Mouse (Mus musculus): Measurements from ENCODE around the gene Fhl1. TPM values are rescaled to one million over a fixed set of nuclear protein-coding genes. Genes with fewer than 3 reads are reported as not detected.

Gene Fhl1
- total RNA-seq, 2 experiments from 2014 or later = 1,001 to 1,517 TPM

GRCm38 (mm10) chrX:56737848-56738554 is 6.4 kb downstream of the Fhl1 start:
- intact Hi-C loops (cut with DNase I; ENCODE audit: low total_unique reads) = loop anchor here (10.0 kb wide), 1 partner anchor 83 kb away; no protein-coding TSS in a partner anchor

DNA sequence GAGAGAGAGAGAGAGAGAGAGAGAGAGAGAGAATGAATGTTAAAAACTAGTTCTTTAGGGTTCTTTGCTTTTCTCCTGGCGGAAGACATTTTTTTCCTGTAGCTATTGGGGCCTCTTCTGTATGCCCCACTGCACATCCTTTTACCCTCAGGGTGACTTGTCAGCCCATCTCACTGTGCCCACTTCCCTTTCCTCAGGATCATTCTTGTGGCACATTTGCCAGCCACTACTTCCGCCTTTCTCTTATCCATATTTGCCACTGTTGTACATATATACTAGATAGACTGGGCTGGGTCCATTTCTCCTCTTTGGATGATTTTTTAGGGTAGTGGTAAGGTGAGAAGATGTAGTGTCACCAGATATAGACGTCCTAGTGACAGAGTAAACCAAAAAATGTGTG is 9.8 kb downstream of the Fhl1 start:
- DNase-seq = no peak
- intact Hi-C loops (cut with DNase I; ENCODE audit: low total_unique reads) = no loop called here

More at GRCm38 (mm10) chrX:56737848-56738554, 6.4 kb downstream of the Fhl1 start:
- no peak for DNase-seq

DNA sequence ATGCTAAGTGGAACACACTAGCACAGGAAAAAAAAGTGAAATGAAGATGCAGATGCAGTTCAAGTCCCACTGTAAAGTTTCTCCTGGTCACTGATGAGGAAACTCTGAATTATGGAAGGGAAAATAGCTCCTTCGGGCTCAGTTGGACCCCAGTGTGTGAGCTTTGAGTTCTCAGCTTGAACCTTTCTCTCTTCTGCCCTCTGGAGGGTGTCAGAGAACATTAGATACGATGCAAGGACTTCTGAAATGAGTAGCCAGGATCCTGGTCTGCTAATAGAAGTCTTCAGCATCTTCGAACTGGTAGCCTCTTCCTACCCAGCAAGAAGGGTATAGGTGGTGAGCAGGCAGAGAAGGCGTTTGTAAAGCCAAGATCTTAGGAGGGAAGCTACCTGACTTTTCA is 19.9 kb downstream of the Fhl1 start:
- no peak for DNase-seq
- intact Hi-C loops (cut with DNase I; ENCODE audit: low total_unique reads) = no loop called here

DNA sequence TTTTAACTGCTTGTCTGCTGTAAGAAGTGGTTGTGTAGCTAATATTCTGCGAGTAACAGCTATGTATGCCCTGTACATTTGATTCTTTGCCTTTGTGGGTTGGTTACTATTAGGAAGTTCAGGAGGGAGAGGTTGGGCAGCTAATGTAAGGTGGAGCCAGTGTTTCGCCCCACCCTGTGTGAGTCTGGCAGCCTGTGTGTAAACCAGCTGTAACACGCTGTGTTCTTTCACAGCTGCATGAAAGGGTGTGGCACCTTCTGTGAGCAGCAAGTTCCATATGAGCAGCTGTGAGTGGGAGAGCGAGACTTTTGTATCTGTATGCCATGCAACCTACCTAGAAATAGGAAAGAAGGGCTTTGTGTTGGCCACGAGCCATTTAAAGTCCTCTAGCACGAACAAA is 20.6 kb downstream of the Fhl1 start:
- intact Hi-C loops (cut with DNase I; ENCODE audit: low total_unique reads) = no loop called here
- no peak for DNase-seq

DNA sequence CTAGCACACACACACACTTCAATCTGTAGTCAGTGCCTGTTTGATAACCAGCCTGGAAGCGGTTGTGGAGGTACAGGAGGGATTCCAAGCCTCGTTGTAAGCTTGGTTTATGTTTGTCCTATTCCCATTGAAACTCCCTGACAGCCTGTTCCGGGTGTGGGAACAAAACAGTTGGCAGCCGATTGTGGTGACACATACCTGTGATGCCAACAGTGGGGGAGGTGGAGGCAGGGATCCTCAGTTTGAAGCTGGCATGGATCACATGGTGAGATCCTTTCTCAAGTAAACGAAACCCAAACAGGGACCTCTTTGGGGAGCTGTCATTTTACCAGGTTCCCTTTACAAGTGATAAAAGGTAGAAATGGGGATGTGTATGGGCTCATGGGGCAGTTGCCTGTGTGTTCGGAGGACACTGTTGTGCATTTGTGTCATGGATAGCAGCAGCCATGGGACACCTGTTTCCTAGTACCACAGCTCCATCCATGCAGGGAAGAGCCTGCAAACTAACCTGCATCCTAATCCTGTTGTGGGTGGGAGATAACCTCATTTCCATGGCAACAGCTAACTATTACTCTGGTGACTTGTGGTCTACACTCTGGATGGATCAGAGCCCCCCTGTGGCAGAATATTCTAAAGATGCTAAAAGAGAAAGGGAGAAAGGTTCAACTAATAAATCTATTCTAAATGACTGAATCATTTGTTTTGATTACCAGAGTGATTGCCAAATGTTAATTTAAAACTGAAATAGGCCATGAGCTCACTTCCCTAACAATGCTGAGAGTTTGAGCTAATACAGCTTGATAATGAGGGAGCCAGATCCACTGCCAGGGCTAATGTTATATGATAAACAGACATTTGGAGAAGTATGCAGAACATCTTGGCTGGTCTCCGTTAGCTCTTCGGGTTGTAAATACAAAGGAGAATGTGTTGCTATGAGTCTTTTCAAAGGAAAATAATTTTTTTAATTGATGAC is 22.0 kb downstream of the Fhl1 start:
- DNase-seq = no peak
- intact Hi-C loops (cut with DNase I; ENCODE audit: low total_unique reads) = loop anchor here (2.0 kb wide), 1 partner anchor 37 kb away; no protein-coding TSS in a partner anchor

DNA sequence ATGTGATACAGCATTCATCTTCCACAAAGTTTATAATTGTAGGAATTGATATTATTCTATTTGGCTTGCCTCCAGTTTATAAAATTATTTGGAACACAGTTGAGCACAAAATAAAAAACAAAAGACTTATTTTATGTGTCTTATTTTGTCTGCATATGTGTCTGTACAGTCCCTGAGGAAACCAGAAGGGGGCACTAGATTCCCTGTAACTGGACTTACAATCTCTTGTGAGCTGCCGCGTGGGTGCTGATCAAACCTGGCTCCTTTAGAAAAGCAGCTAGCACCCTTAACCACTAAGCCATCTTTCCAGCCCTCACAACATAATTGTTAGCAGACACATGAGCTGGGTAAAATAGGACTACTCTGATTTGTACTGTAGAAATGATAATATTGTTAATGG is 24.1 kb downstream of the Fhl1 start:
- peak; percentile 32 for DNase-seq
- intact Hi-C loops (cut with DNase I; ENCODE audit: low total_unique reads) = loop anchor here (2.0 kb wide), 1 partner anchor 35 kb away; no protein-coding TSS in a partner anchor

- DNase-seq = no peak
- intact Hi-C loops (cut with DNase I; ENCODE audit: low total_unique reads) = no loop called here
Measured at GRCm38 (mm10) chrX:56756352-56756751, 24.8 kb downstream of the Fhl1 start.

DNA sequence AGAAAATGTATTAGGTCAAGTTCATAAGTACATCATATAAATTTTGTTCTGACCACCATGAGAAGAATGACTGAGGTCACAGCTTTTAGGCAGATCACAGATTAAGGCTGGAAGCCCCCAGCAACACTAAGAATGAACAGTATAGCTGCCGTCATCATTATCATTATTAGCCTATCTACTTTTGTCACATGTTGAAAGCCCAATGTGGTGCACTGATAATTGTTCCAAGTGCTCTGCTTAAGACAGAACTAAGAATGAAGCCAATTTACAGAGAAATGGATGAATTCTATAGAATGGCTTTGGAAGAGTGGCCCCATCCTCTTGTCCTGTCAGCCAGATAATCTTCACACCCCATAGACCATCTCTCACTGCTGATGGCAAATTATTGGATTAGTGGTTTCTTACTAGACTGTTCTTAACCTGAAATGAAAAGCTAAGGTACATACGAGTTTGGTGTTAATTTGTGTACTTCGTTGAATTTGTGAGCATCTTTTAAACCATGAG is 28.7 kb downstream of the Fhl1 start:
- no peak for DNase-seq
- intact Hi-C loops (cut with DNase I; ENCODE audit: low total_unique reads) = no loop called here

GRCm38 (mm10) chrX:56769838-56770237 is 38.3 kb downstream of the Fhl1 start:
- DNase-seq = no peak
- intact Hi-C loops (cut with DNase I; ENCODE audit: low total_unique reads) = no loop called here

DNA sequence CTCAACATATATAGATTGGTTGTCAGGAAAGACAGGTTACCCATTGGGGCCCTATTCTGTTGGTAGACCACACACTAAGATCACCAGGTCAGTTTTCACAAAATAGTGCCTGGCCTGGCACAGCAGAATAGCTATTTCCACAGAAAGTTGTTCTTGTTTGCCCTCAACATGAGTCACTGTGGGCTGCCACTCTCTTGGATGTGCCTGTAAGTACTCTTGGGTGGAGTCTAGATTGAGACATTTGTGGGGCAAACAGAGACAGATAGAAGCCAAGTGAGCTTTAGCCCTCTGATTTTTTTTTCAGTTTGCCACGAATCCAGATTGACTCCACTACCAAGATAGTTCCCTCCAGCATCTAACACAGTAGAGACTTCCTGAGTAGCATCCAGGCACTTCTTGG is 40.2 kb downstream of the Fhl1 start:
- intact Hi-C loops (cut with DNase I; ENCODE audit: low total_unique reads) = no loop called here
- no peak for DNase-seq

GRCm38 (mm10) chrX:56773329-56773728 is 41.7 kb downstream of the Fhl1 start:
- no peak for DNase-seq
- intact Hi-C loops (cut with DNase I; ENCODE audit: low total_unique reads) = no loop called here

DNA sequence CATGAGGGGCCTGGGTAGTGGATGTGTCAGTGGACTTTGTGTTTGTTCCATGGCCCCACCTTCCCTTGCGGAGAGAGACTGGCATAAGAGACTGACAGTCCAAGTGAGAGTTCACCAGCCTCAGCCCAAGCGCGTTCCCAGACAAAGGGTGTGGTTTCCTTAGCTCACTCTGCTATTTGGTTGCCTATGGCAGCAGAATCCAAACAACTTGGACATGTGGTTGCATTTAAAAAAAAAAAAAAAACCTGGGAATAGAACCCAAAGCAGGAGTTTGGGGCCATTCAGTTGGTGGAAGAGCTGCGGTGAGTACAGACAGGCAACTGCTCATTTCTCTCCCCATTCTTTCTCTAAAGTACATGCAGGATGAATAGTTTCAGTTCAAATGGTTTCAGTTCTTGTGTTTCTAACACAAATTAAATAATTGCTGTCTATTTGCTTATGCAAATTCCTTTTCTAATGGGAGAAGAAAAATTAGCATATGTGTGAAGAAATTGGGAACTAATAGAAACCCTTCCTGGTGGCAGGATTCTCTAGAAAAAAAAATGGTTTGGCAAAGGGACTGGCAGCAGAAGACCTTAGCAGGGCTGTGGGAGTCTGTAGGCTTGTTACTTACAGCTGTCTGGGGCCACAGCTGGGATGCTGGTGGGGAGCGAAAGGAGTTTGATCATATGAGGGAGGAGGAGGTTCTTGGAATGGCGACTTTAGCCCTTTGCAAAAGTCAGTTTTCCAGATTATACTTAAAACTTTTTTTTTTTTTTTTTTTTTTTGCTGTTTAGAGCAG is 54.9 kb downstream of the Fhl1 start:
- DNase-seq = no peak
- intact Hi-C loops (cut with DNase I; ENCODE audit: low total_unique reads) = no loop called here

DNA sequence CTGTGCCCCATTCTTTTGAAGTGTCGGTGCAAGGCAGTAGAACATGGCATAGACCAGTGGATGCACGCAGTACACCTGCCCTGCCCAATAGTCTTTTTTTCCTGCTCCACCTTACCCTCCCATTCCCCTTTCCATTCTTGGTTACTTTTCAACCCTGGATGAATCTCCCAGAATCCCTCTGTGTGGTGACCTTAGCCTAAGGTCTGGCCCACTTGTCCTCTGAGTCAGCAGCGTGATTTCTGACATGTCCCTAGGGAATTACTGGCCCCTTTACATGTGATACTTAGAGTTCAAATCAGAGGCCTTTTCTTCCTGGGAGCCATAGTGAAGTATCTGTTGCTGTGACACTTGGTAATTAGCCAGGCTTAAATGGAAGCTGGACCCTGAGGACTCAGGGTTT is 55.9 kb downstream of the Fhl1 start:
- no peak for DNase-seq
- intact Hi-C loops (cut with DNase I; ENCODE audit: low total_unique reads) = no loop called here

GRCm38 (mm10) chrX:56790591-56790990 is 59.0 kb downstream of the Fhl1 start:
- DNase-seq = no peak
- intact Hi-C loops (cut with DNase I; ENCODE audit: low total_unique reads) = loop anchor here (2.0 kb wide), 1 partner anchor 36 kb away; no protein-coding TSS in a partner anchor

DNA sequence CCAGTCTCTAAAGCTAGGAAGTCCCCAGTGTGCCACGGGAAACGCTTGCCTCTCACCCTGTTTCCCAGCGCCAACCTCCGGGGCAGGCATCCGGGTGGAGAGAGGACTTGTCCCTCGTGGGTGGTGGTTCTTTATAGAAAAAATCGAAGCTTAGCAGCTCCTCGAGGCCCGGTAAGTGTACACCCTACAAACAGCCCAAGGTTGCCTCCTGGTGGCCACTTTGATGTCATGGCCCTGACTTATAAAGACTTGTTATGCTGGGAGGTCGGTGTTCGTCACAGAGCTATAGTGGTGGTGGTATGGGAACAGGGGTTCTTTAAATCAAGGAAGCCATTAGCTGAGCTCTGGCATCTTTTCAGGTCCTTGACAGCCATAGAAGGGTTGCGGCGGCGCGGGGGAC is 59.7 kb downstream of the Fhl1 start:
- peak; percentile 55 for DNase-seq
- intact Hi-C loops (cut with DNase I; ENCODE audit: low total_unique reads) = loop anchor here (2.0 kb wide), 1 partner anchor 36 kb away; no protein-coding TSS in a partner anchor

DNA sequence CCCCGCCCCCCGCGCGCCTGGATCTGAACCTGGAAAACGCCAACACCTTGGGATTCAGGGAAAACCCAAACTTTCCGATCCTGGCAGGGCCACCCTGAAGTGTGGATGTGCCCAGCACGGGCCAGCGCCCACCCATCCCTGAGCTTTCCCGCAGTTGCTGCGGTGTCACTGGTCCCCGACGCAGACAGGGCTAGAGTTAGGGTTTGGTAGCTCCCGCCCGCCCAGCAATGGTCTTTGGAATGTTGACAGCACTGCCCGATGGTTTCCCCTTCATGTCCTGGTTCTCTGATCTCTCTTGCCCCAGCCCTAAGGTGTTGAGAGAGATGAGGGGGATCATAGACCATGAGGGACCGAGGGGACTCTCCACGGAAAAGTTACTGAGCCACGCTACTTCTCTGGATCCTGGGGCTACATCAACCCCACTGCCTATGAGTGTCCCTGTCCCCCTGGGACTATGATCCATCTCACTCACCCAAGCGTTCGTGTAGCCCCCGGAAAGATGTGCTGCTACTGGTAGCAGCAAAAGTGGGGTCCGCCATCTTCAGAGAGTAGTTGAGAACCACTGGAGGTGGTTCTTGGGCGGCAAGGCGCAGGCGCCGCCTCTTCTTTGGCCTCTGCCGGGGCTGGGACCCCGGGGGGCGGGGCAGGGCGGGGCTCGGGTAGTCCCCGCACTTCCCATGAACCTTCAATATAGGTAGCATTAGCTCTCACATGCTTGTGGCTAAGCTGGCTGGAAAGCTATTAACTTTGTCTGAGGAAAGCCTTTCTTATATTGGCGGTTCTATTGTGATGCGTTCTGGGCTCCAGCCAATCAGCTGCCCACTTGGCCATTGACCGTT is 90.4 kb downstream of the Fhl1 start, which contains the start of gene Map7d3:
TSS of gene Map7d3 (minus strand) at position 562 of the 839 bp plus-strand sequence.
- intact Hi-C loops (cut with DNase I; ENCODE audit: low total_unique reads) = no loop called here
- DNase-seq = peak; percentile 13

GRCm38 (mm10) chrX:56827492-56827891 is 95.9 kb downstream of the Fhl1 start:
- intact Hi-C loops (cut with DNase I; ENCODE audit: low total_unique reads) = no loop called here
- no peak for DNase-seq

GRCm38 (mm10) chrX:56835842-56836241 is 104.3 kb downstream of the Fhl1 start:
- no peak for DNase-seq
- intact Hi-C loops (cut with DNase I; ENCODE audit: low total_unique reads) = loop anchor here (10.0 kb wide), 1 partner anchor 191 kb away; no protein-coding TSS in a partner anchor

All from gastrocnemius, postnatal 14 days (tissue).